Mouse (Mus musculus): Measurements from ENCODE around the gene Nav3.

DNA sequence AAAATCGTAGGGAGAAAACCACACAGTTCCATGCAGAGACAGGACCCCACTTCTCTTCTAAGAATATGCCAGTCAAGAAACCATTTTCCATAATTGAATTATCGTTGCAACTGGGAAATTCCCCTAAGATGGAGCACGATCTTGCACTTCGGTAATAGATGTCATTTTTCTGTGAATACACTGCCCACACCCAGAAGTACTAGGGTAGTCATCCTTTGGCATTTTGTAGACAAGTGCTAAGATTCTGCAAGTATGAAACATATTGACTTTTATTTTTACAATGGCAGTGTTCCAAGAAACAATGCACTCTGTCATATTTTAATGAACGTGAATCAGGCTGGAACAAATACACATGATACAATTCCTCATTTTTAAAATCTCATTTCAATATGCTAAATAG, 34.5 kb downstream of the Nav3 start:
- TF ChIP-seq CTCF (IDR thresholded peaks at IDR 0.05; ENCODE audit: extremely low read depth, insufficient read length, insufficient replicate concordance, low read depth, low read length) (no peak), POLR2A (IDR thresholded peaks at IDR 0.05; ENCODE audit: low read depth, low read length) (no peak)
